Mouse (Mus musculus): ENCODE measurements around the gene Fam83d. TPM values are rescaled to one million over a fixed set of nuclear protein-coding genes. Genes with fewer than 3 reads are reported as not detected.

Fam83d gene
- 4.7 TPM for polyA plus RNA-seq (2017; shearing (Covaris generic))

GRCm38 (mm10) chr2:158767742-158768339 is at the start of gene Fam83d:
Gene Fam83d, plus strand, starts transcription at chr2:158768093.

GRCm38 (mm10) chr2:158794494-158795004 is 26.7 kb downstream of the Fam83d start, which contains the start of gene Dhx35:
Gene Dhx35, plus strand, starts transcription at chr2:158794807.

Other genes starting within 250 kb of the Fam83d start
- not detected for gene Slc32a1, start 157.3 kb upstream of the Fam83d start, polyA plus RNA-seq (2017; shearing (Covaris generic))
- gene Actr5, start 143.2 kb upstream of the Fam83d start, polyA plus RNA-seq (2017; shearing (Covaris generic)) = 79.7 TPM
- 55.2 TPM for gene Ppp1r16b, start 102.7 kb upstream of the Fam83d start, polyA plus RNA-seq (2017; shearing (Covaris generic))
- gene Dhx35, start 26.7 kb downstream of the Fam83d start, polyA plus RNA-seq (2017; shearing (Covaris generic)) = 13.2 TPM

All from naive thymus-derived CD4-positive, alpha-beta T cell, adult 5 months (primary cell).